Comparison of ENCODE assay signal across 8 mouse cellular contexts in the genomic region with DNA sequence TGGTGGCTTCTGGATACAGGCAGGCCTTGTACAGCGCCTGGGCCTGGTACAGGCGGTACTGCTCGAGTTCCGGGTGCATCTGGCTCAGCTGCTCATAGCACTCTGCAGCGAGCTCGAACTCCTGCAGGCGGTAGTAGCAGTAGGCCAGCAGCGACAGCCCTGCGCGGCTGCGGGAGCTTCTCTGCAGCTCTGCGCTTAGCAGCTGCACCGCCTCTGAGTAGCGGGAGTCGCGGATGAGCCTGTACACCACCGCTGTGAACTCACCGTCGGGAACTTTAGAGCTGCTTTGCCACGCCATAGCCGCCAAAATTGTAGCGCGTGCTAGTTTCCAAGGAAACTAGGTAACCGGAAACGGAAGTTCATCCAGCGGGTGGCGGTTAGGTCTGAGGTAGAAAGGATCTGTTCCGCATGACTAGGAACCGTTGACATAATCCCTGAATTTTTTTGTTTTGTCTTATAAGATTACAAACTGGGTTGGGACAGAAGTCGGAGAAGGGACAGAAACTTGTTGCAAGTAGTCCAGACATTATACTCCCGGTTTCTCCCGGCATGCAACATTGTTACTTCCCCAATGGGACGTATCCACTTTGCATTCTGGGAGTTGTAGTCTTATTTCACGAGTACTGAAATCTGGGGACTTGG. TPM values are rescaled to one million over a fixed set of nuclear protein-coding genes. Genes with fewer than 3 reads are reported as not detected.
DNase-seq lines count a peak whose midpoint lies in the region; ATAC-seq and TF ChIP-seq lines count a peak whose summit lies in the region.
"Not testable (repeated sequence)": the region's sequence is repeated elsewhere in the genome, so short reads cannot be mapped to it uniquely, and the experiment has no call there.

A gene (minus strand): TSS at position 528 of the 642 bp plus-strand sequence.

- H3K27me3 ChIP-seq in neural tube, embryonic 13.5 days; stomach, postnatal 0 days (ENCODE audit: control insufficient read depth, insufficient read depth, low read length): not testable (repeated sequence)

- WGBS in neural tube, embryonic 13.5 days, result 4% methylated on average over 34 of the region's 34 CpGs
- WGBS in stomach, postnatal 0 days, result 4% methylated on average over 27 of the region's 34 CpGs

- H3K9me3 ChIP-seq in ES-E14 (ENCODE audit: control insufficient read depth, insufficient read depth, low read depth, low read length); neural tube, embryonic 13.5 days; stomach, postnatal 0 days (ENCODE audit: control insufficient read depth, low read length): not testable (repeated sequence)

- peak within 1 kb of the TSS; percentile 66 for H3K4me2 ChIP-seq in neural tube, embryonic 13.5 days
- H3K4me2 ChIP-seq in stomach, postnatal 0 days (replicated peaks; ENCODE audit: low read depth), result peak within 1 kb of the TSS; percentile 56

- H3K4me1 ChIP-seq in ES-E14 (ENCODE audit: control insufficient read depth in 2 of 2, insufficient read depth in 2 of 2, low read length in 2 of 2, poor library complexity in 1 of 2); stomach, postnatal 0 days (replicated peaks; ENCODE audit: control insufficient read depth, insufficient read depth): not testable (repeated sequence)
- peaks cover 24% of the 10 kb centered on the region for H3K4me1 ChIP-seq in neural tube, embryonic 13.5 days (replicated peaks)

- not testable (repeated sequence) for TF ChIP-seq CTCF in layer of hippocampus, adult 2 months (conservative IDR thresholded peaks at IDR 0.05); stomach, postnatal 0 days (IDR thresholded peaks at IDR 0.05; ENCODE audit: low read depth)

- in situ Hi-C loops in ES-E14 (cut with MboI; ENCODE audit: low sequenced_read_pairs in 2 of 2, unreplicated experiment in 2 of 2), result not testable (repeated sequence)

- H3K4me3 ChIP-seq in ES-E14 (ENCODE audit: insufficient read depth in 1 of 2, low read depth in 1 of 2, low read length in 2 of 2, poor library complexity in 1 of 2, severe bottlenecking in 1 of 2), result peak within 1 kb of the TSS; percentile 78 to 82
- H3K4me3 ChIP-seq in layer of hippocampus, adult 2 months, result peak within 1 kb of the TSS; percentile 72
- peak within 1 kb of the TSS; percentile 49 for H3K4me3 ChIP-seq in neural tube, embryonic 13.5 days
- H3K4me3 ChIP-seq in stomach, postnatal 0 days (ENCODE audit: low read depth, low read length), result peak within 1 kb of the TSS; percentile 43

- peak within 1 kb of the TSS; percentile 84 for H3K9ac ChIP-seq in ES-E14 (ENCODE audit: insufficient read depth, low read depth, low read length, poor library complexity, severe bottlenecking)
- H3K9ac ChIP-seq in neural tube, embryonic 13.5 days, result peak within 1 kb of the TSS; percentile 61
- H3K9ac ChIP-seq in stomach, postnatal 0 days (ENCODE audit: low read length), result peak within 1 kb of the TSS; percentile 41

- H3K27ac ChIP-seq in ES-E14 (ENCODE audit: insufficient read depth, low read depth, low read length, poor library complexity, severe bottlenecking); neural tube, embryonic 13.5 days (replicated peaks): not testable (repeated sequence)
- peak within 1 kb of the TSS; percentile 87 for H3K27ac ChIP-seq in layer of hippocampus, adult 2 months
- peak within 1 kb of the TSS; percentile 53; the same call in 1 of the 2 replicates for H3K27ac ChIP-seq in stomach, postnatal 0 days (replicated peaks)

- DNase-seq in ES-E14 (ENCODE audit: low read depth, low spot score), result peak; percentile 74
- DNase-seq in cerebellum, adult 8-10 months, result peak; percentile 78
- DNase-seq in layer of hippocampus, adult 2 months (ENCODE audit: low spot score in 2 of 2), result peak; percentile 75 to 77
- DNase-seq in lung, adult 18-20 months, result peak; percentile 73 to 74
- DNase-seq in stomach, postnatal 0 days (ENCODE audit: low spot score), result peak; percentile 81

- not testable (repeated sequence) for TF ChIP-seq EP300 in stomach, postnatal 0 days (optimal IDR thresholded peaks at IDR 0.05)

- ATAC-seq in frontal cortex, adult (ENCODE audit: low TSS enrichment), result peak; percentile 87
- ATAC-seq in hematopoietic stem cell, adult 5-6 weeks (replicated peaks in 1 of 2; ENCODE audit: insufficient read depth in 1 of 2, low FRiP score in 2 of 2, low TSS enrichment in 1 of 2, low read depth in 1 of 2, poor library complexity in 2 of 2, severe bottlenecking in 2 of 2), result peak; percentile 53 to 73
- ATAC-seq in neural tube, embryonic 13.5 days (ENCODE audit: low read depth), result peak; percentile 57
- ATAC-seq in stomach, postnatal 0 days (ENCODE audit: low FRiP score, low TSS enrichment), result peak; percentile 77

- H3K36me3 ChIP-seq in ES-E14 (ENCODE audit: control insufficient read depth, insufficient read depth, low read length, poor library complexity, severe bottlenecking); neural tube, embryonic 13.5 days; stomach, postnatal 0 days (ENCODE audit: control insufficient read depth, insufficient read depth, low read length): not testable (repeated sequence)

TF ChIP-seq in ES-E14, 5 proteins besides CTCF, POLR2A, EP300 and RAD21:
- peak; percentile 97 for TF ChIP-seq HCFC1 (IDR thresholded peaks at IDR 0.05; ENCODE audit: borderline replicate concordance, insufficient read depth, low read length)
TF ChIP-seq in ES-E14: peak in this region for 1; not testable (repeated sequence) for 4.

RNA-seq across cellular contexts. Expression of the gene that starts here (rescaled TPM):
- 4.7 and 6.1 TPM in 2 replicates for total RNA-seq in ES-E14 (2012; rRNA removed)
- 4.7 and 5.5 TPM in 2 replicates for total RNA-seq in hematopoietic stem cell, adult 5-6 weeks (2017)
- total RNA-seq in layer of hippocampus, adult 2 months (2021), result 1 to 10 TPM; 3.3 to 3.7 TPM
- polyA plus RNA-seq in neural tube, embryonic 13.5 days (2015; fragmentation: Nextera tagmentation; extraction: Ambion mirVana), result 7.9 TPM in 2 replicates
- polyA plus RNA-seq in stomach, postnatal 0 days (2015; fragmentation: Nextera tagmentation; extraction: Ambion mirVana), result 3.3 and 3.8 TPM in 2 replicates
